Mouse (Mus musculus): Measurements from ENCODE around the gene Aox2.
A peak's percentile ranks its signal among the peaks of the same experiment; 100 is the strongest.

Gene Aox2

DNA sequence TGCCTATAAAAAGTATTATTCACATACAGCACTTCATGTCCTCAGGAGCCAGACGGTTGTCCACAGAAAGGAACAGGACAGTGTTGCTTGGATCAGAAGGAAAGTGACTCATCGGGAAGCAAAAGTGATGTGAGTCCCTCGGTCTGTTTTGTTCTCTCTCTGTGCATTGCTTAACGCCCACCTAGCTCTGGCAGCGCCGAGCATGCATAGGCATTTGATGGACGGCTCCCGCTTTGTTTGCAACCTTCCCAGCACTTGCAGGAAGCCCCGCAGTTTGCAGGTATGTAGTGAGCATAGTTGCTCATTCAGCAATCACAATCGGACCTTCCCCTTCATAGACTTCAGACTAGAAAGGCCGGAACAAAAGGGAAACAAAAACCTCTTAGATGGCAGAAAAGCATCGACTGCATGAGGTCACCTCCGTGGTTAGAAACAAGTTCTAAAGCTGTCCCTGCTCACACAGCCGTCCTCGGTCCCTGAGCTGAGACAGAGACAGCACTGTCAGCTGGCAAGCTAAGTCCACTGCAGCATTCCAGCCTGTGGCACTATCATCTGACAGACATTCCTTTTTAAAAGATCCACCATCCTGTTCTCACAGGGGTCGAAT, 11.8 kb downstream of the Aox2 start:
- no peak for DNase-seq

DNA sequence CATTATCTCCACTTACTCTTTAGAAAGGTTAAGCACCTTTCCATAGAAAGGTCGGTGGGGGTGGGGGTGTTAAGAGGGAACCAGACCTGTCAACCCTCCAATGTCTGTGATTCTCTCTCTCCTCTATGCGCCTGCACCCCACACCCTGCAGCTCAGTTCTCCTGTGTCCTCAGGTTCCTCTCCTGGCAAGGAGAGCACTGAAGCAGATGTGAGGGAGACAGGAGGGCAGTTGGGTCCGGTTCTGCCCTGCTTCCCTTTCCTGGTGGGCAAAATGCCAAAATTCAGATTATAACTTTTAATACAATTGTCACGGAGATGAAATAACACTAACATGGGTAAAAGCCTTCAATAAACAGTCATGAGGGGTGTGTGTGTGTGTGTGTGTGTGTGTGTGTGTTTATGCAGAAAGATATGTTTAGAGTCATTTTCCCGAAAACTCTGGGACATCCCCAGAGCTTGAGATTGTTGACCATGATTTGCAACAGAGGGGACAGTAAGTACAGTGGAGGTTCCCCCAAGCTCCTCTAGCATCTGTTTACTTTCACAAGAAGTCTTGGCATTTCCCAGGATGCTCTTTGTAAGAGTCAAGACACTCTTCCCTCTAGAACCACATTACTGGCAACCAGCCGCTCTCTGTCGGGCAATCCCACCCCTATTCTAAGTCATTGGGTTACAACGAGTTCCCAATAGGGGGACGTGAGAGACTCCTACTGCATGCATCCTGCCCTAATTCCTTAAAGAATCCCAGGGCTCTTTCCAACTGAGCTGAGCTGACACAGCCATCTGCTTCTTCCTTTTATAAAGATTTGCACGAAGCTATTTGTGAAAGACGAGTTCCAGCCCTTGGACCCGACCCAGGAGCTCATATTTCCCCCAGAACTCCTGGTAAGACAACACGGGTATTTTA, 13.5 kb downstream of the Aox2 start:
- DNase-seq = peak; percentile 42 to 43

DNA sequence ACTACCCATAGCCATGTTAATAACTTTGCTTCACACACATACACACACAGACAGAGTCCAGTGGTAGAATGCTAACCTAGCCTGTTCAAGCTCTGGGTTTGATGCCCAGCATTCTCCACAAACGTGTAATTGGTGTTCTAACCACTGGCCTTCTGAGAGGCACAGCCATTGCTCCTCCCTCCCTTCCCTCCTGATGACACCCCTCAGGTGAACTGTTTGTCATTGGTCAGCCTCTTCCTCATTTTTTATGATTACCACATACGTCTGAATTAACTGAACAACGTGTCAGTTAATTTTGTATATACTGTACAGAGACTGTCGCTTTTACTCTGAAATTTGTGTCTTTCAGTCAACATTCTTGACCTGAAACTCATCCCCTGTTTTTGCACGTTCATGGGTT, 16.6 kb downstream of the Aox2 start:
- DNase-seq = no peak

DNA sequence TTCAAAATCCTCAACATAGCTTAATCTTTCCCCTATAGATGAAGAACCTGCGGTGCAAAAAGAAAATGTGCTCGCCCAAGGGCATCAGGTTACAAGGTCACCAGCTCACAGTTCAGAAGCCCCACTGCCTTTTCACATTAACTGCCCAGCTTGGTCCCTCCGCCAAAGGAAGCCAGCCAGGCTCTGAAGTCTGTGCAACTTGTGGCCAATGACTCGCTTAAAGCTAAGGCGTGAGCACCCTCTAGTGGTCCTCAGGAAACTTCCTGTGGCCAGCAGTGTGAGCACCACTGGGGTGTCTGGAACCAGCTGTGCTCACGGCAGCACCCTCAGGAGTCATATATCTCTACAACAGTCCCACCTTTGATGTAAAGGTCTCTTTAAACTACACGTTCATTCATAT, 18.2 kb downstream of the Aox2 start:
- peak; percentile 80 to 82 for DNase-seq

DNA sequence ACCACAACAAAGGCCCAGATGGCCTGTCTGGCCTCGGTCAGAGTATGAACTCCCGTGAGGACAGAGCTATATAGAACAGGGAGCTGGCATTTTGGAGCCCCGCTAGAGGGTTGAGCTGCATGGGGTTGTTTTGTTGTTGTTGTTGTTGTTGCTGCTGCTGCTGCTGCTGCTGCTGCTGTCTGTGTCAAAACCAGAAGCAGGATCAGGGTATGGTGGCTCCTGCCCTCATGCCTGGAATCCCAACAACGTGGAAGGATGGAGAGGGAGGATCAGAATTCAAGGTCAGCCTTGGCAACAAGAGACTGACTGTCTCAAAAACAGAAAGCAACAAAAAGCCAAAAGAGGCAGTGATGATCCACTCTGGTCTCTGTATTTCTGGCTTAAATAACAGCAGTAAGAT, 18.7 kb downstream of the Aox2 start:
- DNase-seq = no peak

DNA sequence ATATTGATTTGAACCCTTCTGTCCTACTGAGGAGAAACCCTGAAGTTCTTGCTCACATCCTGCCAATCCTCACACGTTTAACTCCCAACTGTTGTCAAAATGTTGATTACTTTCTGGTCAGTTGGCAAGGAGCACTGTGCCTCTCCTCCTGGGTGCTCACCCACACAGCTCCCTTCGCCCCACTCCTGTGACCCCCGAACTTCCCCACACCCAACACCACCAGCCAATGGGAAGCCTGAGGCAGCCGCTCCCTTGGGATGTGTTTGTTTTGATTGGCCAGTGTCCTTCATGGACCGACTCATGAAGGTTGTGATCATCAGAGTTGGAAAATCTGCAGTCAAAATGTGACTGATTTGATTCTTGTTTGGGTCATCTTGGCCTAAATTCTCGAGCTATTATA, 20.2 kb downstream of the Aox2 start:
- no peak for DNase-seq

DNA sequence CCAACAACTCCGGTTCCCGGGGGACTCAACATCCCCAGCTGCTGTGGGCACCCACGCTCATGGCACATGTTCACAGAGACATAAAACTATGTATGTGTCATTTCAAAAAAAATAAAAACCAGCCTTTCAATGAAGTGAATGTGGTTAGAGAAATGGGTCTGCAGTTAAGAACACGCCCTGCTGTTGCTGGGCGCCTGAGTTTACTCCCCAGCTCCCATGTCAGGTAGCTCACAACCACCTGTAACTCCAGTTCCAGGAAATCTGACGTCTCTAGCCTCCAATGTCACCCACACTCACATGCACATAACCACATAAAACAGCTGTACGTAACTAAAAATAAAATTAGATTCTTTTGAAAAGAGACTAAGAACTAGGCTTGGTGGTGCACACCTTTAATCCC, 22.9 kb downstream of the Aox2 start:
- DNase-seq = no peak

DNA sequence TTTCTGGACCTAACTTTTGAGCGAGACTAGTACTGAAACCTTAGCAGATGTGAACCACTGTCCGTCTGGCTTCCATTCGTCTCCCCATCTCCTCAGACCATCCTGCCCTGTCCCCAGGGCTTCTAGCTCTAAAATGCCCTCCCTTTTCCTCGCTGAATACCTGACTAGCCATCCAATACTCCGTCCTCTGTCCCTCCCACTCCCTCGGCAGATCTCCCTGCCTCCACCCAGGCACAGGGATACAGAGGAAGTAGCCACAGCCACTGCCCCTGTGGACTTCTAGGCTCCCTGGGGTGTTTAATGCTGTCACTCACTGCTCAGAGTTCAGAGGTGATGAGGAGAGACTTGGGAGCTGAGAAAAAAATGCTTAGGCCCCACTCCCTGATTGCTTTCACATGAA, 23.9 kb downstream of the Aox2 start:
- no peak for DNase-seq

DNA sequence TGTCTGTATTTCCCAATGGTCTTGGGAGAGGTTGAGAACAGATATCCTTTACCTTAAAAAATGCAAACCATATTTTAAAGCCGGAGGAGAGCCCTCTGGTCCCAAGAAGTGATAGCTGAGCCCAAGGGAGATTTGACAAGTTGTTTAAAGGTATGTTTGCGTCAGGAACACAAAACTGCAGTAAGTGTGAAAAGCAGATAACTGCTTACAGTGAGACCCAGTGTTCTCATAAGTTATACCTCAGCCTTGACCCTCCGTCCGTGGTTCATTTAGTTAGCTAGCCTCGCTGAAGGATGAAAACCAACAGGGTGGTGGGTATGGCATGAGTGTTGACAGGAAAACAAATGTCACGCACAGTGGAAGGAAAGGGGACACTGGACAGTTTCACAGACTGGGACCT, 24.9 kb downstream of the Aox2 start:
- no peak for DNase-seq

DNA sequence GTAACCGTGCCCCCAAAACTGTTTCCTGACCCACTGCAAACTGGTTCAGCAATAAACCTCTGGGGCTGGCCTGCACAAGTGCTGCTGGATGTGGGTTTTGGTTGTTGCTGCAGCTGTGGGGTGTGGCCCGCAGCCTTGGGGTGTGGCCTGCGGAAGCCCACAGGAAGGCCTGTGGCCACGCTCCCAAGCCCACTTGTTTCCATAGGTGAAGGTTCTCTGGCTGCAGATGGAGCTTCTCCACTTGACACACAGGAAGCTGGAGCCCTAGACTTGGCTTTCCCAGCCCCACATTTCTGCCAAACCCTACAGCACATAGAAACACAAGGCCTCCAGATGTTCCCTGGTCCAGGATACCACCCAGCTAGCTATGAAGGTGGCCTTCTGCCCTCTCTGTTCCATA, 25.6 kb downstream of the Aox2 start:
- no peak for DNase-seq

DNA sequence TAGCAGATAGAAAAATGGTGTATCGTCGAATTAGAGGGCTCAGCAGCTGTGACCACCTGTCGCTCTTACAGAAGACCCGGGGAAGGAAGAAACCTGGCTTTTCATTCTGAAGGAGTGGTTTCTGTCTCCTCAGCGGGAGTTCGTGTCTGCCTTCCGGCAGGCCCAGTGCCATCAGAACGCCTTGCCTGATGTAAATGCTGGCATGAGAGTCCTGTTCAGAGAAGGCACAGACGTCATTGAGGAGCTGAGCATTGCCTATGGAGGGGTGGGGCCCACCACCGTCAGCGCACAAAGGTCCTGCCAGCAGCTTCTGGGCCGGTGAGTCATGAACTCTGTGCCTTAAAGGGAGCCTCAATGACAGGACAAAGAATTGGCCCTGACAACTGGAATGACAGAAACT, 26.2 kb downstream of the Aox2 start:
- DNase-seq = peak; percentile 36 to 38

DNA sequence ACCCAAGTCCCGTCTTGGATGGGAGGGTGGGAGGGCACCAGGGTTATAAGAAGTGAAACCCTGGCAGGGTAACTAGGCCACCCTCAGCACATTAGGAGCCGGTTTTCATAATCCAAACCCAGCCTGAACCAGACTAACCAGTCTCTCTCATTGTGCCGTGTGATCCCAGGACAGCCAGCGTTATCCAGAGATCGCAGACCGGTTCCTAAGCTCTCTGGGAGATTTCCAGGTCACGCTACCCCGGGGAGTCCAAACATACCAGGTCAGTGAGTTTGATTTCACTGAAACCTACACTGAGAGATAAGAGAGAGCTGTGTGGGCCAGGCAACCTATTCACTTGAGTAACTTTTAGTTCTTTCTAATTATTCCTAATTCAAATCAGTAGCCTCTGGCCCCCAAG, 29.1 kb downstream of the Aox2 start:
- DNase-seq = no peak

DNA sequence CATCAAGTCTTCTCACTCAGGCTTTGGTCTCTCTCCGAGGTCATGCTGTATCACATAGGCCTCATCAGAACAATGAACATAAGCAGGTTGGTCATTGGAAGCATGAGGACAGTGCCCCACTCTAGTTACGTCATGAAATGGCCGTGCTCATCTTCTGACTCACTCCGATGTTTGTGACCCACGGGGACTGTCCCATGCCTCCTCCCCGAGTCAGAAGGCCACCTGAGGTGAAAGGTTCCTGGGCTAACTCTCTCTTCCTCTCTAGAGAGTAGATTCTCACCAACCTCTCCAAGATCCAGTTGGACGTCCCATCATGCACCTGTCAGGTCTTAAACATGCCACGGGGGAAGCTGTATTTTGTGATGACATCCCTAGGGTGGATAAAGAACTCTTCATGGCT, 30.5 kb downstream of the Aox2 start:
- no peak for DNase-seq

DNA sequence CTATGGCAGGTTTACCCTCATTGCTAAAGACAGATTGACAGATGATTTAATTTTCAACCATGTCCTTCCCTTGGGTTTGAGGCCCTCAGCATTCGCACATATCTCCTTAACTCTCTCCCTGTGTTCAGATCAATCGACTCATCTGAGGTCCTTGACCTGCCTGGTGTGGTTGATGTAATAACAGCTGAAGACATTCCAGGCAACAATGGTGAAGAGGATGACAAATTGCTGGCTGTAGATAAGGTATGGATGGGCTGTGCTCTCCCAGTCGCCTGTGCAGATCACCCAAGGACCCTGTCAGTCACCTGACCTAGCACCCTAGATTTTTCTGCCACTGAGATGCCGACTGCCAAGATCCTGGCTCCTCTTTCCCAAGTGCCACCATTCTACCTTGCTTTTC, 31.7 kb downstream of the Aox2 start:
- DNase-seq = no peak

DNA sequence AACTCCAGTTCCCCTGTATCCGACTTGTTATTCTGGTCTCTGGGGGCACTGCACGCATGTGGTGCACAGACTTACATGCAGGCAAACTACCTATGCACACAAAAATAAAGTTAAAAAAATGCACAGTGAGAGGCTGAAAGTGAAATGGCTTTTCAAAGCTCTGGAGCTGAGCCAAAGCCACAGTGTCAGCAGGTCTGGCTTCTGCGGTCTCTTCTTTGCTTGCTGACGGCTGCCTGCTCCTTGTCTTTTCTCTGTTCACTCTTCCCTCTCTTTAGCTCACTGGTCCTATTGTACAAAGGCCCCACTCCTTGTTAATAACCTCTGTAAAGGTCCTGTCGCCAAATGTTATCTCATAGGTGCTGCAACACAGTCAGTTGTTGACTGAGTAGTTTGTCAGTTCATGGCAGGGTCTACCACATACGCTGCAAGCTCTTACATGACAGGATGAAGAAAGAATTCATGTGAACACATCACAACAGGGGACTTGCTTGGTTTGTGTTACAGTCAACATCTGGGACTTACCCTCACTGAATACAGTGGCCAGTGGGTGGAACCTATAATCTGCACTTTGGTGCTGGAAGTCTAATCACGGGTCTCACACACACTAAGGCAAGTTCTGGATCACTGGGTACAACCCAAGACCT, 33.2 kb downstream of the Aox2 start:
- DNase-seq = no peak

DNA sequence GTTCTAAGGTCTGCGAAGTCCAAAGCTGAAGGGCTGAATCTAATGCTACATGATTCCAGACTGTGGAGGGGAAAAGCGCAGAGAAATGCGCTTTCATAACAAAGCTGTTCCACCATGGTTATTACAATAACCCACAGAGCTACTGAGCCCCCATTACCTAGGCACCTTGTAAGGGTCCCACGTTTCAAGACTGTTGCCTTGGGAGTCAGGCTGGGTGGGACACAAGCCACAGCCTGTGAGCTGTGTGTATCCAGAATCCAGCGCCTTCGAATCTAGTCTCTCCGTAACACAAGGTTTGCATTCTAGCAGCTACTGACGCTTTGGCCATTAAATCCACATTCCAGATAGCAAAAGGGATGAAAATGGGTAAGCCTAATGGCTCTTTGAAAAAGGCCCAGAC, 35.0 kb downstream of the Aox2 start:
- DNase-seq = no peak

DNA sequence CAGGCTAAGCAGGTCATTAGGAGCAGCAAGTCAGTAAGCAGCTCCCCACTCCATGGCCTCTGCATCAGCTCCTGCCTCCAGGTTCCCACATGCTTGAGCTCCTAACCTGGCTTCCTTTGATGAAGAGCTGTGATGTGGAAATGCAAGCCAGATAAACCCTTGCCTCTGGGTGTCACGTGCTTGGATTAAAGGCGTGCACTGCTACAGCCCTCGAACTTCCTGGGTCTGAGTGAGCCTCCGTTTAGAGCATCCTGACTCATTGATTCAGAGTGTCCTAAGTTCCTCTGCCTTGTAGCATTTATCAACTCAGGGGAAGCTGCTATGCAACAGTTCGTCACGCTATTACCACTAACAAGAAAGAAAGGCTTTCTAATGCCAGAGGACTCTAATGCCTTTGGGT, 37.4 kb downstream of the Aox2 start:
- no peak for DNase-seq

DNA sequence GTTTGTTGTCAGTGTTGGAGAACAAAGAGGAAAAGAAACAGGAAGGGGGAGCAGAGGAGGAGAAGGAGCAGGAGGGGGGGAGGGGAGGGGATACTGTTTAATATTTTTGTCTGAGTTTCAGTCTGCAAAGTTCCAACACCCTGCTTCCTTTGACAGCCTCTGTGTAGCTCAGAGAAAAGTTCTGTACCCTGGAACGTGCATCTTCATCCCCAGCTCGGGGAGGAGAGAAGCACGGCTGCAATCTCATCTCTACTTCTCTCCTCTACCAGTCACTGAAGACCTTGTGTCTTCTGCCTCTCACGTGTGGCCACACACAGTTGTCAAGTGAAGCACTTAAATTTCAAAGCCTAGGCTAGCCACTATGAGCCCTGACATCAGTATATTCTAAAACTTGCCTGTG, 55.1 kb downstream of the Aox2 start:
- no peak for DNase-seq

DNA sequence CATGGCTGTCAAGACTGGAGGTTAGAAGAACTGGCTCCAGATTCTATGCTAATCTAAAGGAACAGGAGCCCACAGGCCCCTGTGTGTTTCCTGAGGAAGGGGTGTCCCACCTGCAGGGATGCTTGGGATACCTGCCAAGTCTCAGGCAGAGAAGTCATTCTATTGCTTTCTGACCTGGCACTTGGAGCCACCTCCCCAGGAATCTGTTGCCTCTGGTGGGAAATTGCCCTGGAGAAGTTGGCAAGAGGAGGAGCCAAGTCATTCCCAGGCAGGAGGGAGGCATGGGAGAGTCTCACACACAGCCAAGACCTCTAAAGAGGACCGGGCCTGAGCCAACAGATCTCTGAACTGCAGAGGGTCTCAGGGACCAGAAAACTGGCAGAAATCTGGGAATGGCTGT, 61.8 kb downstream of the Aox2 start:
- DNase-seq = peak; percentile 50 to 78

DNA sequence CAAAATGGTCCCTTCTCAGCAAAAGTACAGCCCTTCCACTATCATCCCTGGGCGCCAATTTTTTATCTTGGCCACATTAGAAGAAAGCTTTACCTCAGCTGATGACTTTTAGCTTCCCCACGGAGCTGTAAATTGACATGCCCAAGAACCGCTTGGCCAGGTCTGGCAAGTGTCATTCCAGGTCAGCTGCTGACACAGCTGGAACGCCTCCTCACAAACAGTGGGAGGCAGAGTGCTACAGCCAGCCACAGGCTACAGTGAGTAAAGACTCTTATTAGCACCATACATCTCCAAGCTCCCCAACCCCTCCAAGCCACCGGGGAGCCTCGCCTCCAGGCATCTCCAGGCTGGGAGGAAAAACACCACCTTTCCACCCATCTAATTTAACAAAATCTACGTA, 63.5 kb downstream of the Aox2 start:
- DNase-seq = peak; percentile 47 to 66

DNA sequence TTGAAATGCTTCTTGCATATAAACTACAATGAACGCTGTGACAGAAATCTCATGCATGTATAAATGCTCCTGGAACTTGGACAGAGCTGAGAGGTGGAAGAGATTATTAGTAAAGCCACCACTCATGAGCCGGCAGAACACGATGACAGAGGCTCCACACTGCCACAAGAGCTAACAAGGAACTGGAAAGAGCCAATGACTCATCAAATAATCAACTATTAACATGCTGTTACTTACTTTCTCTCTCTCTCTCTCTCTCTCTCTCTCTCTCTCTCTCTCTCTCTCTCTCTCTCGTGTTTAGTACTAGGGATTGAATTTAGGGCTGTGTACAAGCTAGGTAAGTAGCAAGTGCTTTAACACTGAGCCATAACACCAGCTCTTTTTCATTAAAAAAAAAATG, 65.7 kb downstream of the Aox2 start:
- DNase-seq = no peak

DNA sequence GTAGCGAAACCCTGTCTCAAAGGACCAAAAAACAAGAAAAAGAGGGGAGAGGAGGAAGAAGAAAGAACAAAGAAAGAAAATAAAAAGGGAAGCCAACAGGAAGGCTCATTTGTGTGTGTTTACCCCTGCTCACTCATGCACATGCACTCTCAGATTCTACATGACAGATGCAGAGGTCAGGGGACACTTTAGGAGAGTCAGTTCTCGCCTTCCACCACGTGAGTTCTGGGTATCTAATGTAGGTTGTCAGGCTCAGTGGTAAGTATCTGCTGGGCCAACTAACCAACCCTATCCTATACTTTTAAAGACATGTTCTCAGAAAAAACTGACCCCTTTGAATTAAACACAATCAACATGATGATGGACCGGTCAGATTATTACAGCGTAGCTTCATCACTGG, 66.4 kb downstream of the Aox2 start:
- no peak for DNase-seq

DNA sequence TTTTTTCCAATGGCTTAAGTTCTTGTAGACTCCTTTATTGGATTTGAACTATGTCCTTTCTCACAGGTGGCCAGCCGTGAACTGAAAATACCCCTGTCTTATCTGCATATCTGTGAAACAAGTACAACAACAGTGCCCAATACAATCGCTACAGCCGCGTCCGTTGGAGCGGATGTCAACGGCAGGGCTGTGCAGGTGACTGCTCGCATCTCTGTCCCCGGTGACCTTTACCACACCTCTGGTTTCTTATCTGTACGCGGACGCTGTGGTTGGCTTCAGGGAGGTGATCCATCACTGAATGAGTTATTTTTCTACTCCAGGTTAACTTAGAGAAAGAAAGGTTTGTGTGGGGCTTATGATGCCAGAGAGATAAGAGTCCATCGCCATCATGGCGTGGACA, 68.0 kb downstream of the Aox2 start:
- no peak for DNase-seq

DNA sequence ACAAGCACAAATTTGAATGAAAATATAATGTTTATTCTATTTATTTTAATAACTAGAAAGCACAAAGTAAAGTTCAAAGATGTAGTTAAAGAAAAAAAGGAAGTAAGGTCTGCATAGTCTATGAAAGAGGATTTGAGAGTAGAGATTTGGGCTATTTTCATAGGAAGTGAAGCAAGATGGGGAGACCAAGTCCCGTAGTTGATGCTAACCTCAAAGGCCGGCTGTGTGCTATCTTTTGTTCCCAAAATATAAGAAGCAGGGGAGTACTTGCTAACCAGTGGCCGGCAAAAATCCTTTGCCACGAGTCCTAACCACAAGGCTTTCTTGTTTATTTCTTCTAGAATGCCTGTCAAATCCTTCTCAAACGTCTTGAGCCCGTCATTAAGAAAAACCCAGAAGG, 70.6 kb downstream of the Aox2 start:
- DNase-seq = no peak

Data from cerebellum, postnatal 10 days (tissue).